Mouse (Mus musculus) liver, embryonic 13.5 days (tissue): ENCODE results near the gene Vmn2r10. TPM values are rescaled to one million over a fixed set of nuclear protein-coding genes. Genes with fewer than 3 reads are reported as not detected.
"Not testable (repeated sequence)": the region's sequence is repeated elsewhere in the genome, so short reads cannot be mapped to it uniquely, and the experiment has no call there.

Experiments
- ATAC-seq: fragments of 200-750 bp; cut with Nextera tagmentation; 2 replicates; pipeline ENCODE4 v1.8.0; 2017; ENCODE audit warnings: low read depth, mild to moderate bottlenecking, moderate number of reproducible peaks, moderate library complexity
- DNase-seq: peaks from one replicate; pipeline ENCODE4 v3.0.0; 2022
- H3K27ac ChIP-seq: fragments of 300-500 bp; sonication (generic); 2 replicates; pipeline ENCODE4 v1.5.1; 2015; ENCODE audit warnings: moderate library complexity, mild to moderate bottlenecking, inconsistent platforms
- H3K27me3 ChIP-seq: fragments of 300-500 bp; sonication (generic); 2 replicates; pipeline ENCODE4 v1.6.1; 2015; ENCODE audit warnings: mild to moderate bottlenecking, inconsistent platforms
- H3K36me3 ChIP-seq: fragments of 300-500 bp; sonication (generic); 2 replicates; pipeline ENCODE4 v1.6.1; 2015; ENCODE audit warnings: mild to moderate bottlenecking, inconsistent platforms
- H3K4me1 ChIP-seq: fragments of 300-500 bp; sonication (generic); replicated peaks from 2 replicates; pipeline ENCODE4 v1.6.1; 2015; ENCODE audit warnings: inconsistent platforms
- H3K4me2 ChIP-seq: fragments of 300-500 bp; sonication (generic); 2 replicates; pipeline ENCODE4 v1.6.1; 2015; ENCODE audit warnings: inconsistent platforms, mild to moderate bottlenecking, moderate library complexity
- H3K4me3 ChIP-seq: fragments of 300-500 bp; sonication (generic); replicated peaks from 2 replicates; pipeline ENCODE4 v1.5.1; 2015; ENCODE audit warnings: mild to moderate bottlenecking, inconsistent platforms
- H3K9ac ChIP-seq: fragments of 300-500 bp; sonication (generic); 2 replicates; pipeline ENCODE4 v1.6.1; 2015; ENCODE audit warnings: mild to moderate bottlenecking, inconsistent platforms
- H3K9me3 ChIP-seq: fragments of 300-500 bp; sonication (generic); replicated peaks from 2 replicates; pipeline ENCODE4 v1.6.1; 2016; ENCODE audit warnings: inconsistent platforms
- WGBS: fragments of 180-500 bp; shearing (Covaris S2); methylation state at CpG from one replicate; pipeline ENCODE4 v1.1.7; 2015; ENCODE audit not compliant: insufficient replicate concordance; 5-methylcytosine and 5-hydroxymethylcytosine counted together
- polyA plus RNA-seq: library from polyadenylated mRNA; unstranded; fragments of >200 nt; fragmentation: Nextera tagmentation; extraction: Ambion mirVana; gene quantifications from 2 replicates; pipeline ENCODE4 v1.2.1, GENCODE M21; 2015

Gene Vmn2r10
- not detected in 2 replicates for polyA plus RNA-seq

GRCm38 (mm10) chr5:109006427-109006826, at the start of gene Vmn2r10:
Gene Vmn2r10, minus strand, starts transcription at chr5:109006527.
- not testable (repeated sequence) for H3K4me2 ChIP-seq, H3K36me3 ChIP-seq, H3K4me1 ChIP-seq, H3K27me3 ChIP-seq, H3K4me3 ChIP-seq, H3K27ac ChIP-seq, ATAC-seq, H3K9me3 ChIP-seq, DNase-seq, H3K9ac ChIP-seq

GRCm38 (mm10) chr5:109055286-109055685, 49.0 kb upstream of the Vmn2r10 start:
- Histone ChIP-seq H3K4me2 (no peak overlapping the region), H3K9me3 (no peaks in the 10 kb centered on the region), H3K27ac (no peak overlapping the region), H3K27me3 (no peaks in the 10 kb centered on the region), H3K36me3 (no peaks in the 10 kb centered on the region), H3K9ac (no peak overlapping the region), H3K4me1 (no peaks in the 10 kb centered on the region), H3K4me3 (no peak overlapping the region)
- WGBS: 34% methylated on average over 1 of the region's 1 CpGs
- ATAC-seq (no peak), DNase-seq (no peak)

GRCm38 (mm10) chr5:109032591-109032990, 26.3 kb upstream of the Vmn2r10 start:
- H3K4me1 ChIP-seq: no peaks in the 10 kb centered on the region
- ATAC-seq (no peak), DNase-seq (no peak)
- no peaks in the 10 kb centered on the region for H3K36me3 ChIP-seq
- no peak overlapping the region for H3K9ac ChIP-seq
- no peaks in the 10 kb centered on the region for H3K9me3 ChIP-seq
- H3K4me2 ChIP-seq: no peak overlapping the region
- no peak overlapping the region for H3K4me3 ChIP-seq
- no peak overlapping the region for H3K27ac ChIP-seq
- H3K27me3 ChIP-seq: no peaks in the 10 kb centered on the region

GRCm38 (mm10) chr5:108988924-108989323, 17.4 kb downstream of the Vmn2r10 start:
- no peak overlapping the region for H3K27ac ChIP-seq
- DNase-seq (no peak), ATAC-seq (no peak)
- no peaks in the 10 kb centered on the region for H3K27me3 ChIP-seq
- no peak overlapping the region for H3K9ac ChIP-seq
- H3K4me2 ChIP-seq: no peak overlapping the region
- no peaks in the 10 kb centered on the region for H3K4me1 ChIP-seq
- H3K9me3 ChIP-seq: peaks cover 3% of the 10 kb centered on the region; the same call in 1 of the 2 replicates
- H3K36me3 ChIP-seq: no peaks in the 10 kb centered on the region
- 53% methylated on average over 3 of the region's 3 CpGs for WGBS
- no peak overlapping the region for H3K4me3 ChIP-seq

Other genes starting within 250 kb of the Vmn2r10 start
- 4.1 and 4.7 TPM in 2 replicates for gene Rnf212, start 231.5 kb downstream of the Vmn2r10 start, polyA plus RNA-seq
- not detected in 2 replicates for gene Tmed11, start 211.2 kb downstream of the Vmn2r10 start, polyA plus RNA-seq
- gene Vmn2r8, start 197.7 kb downstream of the Vmn2r10 start, polyA plus RNA-seq: not detected in 2 replicates
- not detected in 2 replicates for gene Vmn2r9, start 153.9 kb downstream of the Vmn2r10 start, polyA plus RNA-seq
- not detected in 2 replicates for gene Vmn2r11, start 53.0 kb upstream of the Vmn2r10 start, polyA plus RNA-seq
- not detected in 2 replicates for gene Vmn2r12, start 91.4 kb upstream of the Vmn2r10 start, polyA plus RNA-seq
- not detected in 2 replicates for gene Vmn2r13, start 185.7 kb upstream of the Vmn2r10 start, polyA plus RNA-seq
- gene Vmn2r14, start 218.2 kb upstream of the Vmn2r10 start, polyA plus RNA-seq: not detected in 2 replicates